Mouse (Mus musculus): ENCODE measurements around the gene Spaca4.

DNA sequence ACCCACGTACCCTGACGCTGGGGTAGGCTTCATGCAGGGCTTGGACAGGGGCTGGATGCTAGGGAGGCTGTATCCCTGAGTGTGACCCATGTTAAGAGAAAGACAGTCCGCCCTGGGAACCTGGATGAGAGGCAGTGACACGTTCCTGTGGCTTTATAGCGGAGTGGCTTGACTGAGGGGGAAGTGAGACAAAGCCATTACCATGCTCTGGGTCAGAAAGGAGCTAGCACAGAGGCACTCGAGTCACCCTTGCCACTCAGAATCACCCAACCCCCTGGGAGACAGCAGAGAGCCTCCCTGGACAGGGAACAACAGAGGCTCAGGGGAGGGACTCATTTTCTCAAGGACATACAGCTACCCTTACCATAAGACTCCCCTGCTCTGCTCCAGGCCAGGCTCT is 36.5 kb downstream of the Spaca4 start:
- no peak for TF ChIP-seq MEF2A (IDR thresholded peaks at IDR 0.05; ENCODE audit: extremely low read depth, insufficient replicate concordance, low read depth, low read length, poor library complexity, severe bottlenecking)
- no peak for TF ChIP-seq POLR2A (IDR thresholded peaks at IDR 0.05; ENCODE audit: control insufficient read depth in 1 of 2, insufficient read depth in 1 of 2, low read depth in 1 of 2, low read length in 2 of 2, poor library complexity in 1 of 2)
- TF ChIP-seq CTCF (IDR thresholded peaks at IDR 0.05 in 2 of 3, conservative IDR thresholded peaks at IDR 0.05 in 1 of 3; ENCODE audit: control insufficient read depth in 1 of 3, insufficient read depth in 1 of 3, low read depth in 2 of 3, low read length in 3 of 3, poor library complexity in 1 of 3, severe bottlenecking in 1 of 3) = no peak
- TF ChIP-seq TAL1 (IDR thresholded peaks at IDR 0.05; ENCODE audit: low read length) = no peak
- no peak for TF ChIP-seq CHD1 (IDR thresholded peaks at IDR 0.05; ENCODE audit: low read depth, low read length)
- TF ChIP-seq USF1 (IDR thresholded peaks at IDR 0.05; ENCODE audit: low read depth, low read length) = no peak
- TF ChIP-seq MAFK (IDR thresholded peaks at IDR 0.05; ENCODE audit: borderline replicate concordance, low read depth, low read length) = no peak
- no peak for TF ChIP-seq MXI1 (IDR thresholded peaks at IDR 0.05; ENCODE audit: low read depth, low read length)

All from MEL (cell line).